Comparison of ENCODE assay signal across 20 mouse cellular contexts in genomic region chr5:140387236-140387635, GRCm38 (mm10). TPM values are rescaled to one million over a fixed set of nuclear protein-coding genes. Genes with fewer than 3 reads are reported as not detected.
DNase-seq lines count a peak whose midpoint lies in the region; ATAC-seq and TF ChIP-seq lines count a peak whose summit lies in the region.
"Had no signal": no experiment of that assay in that cellular context is flagged by ENCODE, and none has a peak within 500 bp of the region (broad histone marks: within the 10 kb centered on the region; RNA-seq: fewer than 3 reads in every experiment).

No protein-coding gene starts in this region.

- H3K27ac ChIP-seq in heart, embryonic 14.5 days (replicated peaks in 1 of 2; ENCODE audit: control insufficient read depth in 1 of 2, insufficient read depth in 1 of 2, low read depth in 2 of 2, low read length in 2 of 2): no peak overlapping the region
- no peak overlapping the region for H3K27ac ChIP-seq in limb, embryonic 12.5 days
- no peak overlapping the region for H3K27ac ChIP-seq in limb, embryonic 10.5 days
- H3K27ac ChIP-seq in bone marrow macrophage, adult 2 months (ENCODE audit: insufficient read depth, low read depth, low read length): no peak overlapping the region
- H3K27ac ChIP-seq in liver, postnatal 0 days (ENCODE audit: low read depth): no peak overlapping the region
- H3K27ac ChIP-seq in left cerebral cortex, adult 2 months: no peak overlapping the region
- H3K27ac ChIP-seq: heart, embryonic 15.5 days; neural tube, embryonic 12.5 days had no signal

- H3K9ac ChIP-seq in heart, embryonic 14.5 days (ENCODE audit: low read length): no peak overlapping the region
- no peak overlapping the region for H3K9ac ChIP-seq in limb, embryonic 12.5 days (replicated peaks)
- H3K9ac ChIP-seq in liver, postnatal 0 days (replicated peaks): 0 out of 2 replicates have a peak overlapping the region, but pooled peaks have one; percentile 11
- H3K9ac ChIP-seq: forebrain, postnatal 0 days; heart, embryonic 15.5 days; neural tube, embryonic 12.5 days had no signal

- no peak for TF ChIP-seq CTCF in bone marrow macrophage, adult 2 months (IDR thresholded peaks at IDR 0.05; ENCODE audit: low read depth, low read length)
- TF ChIP-seq CTCF in liver, postnatal 0 days (IDR thresholded peaks at IDR 0.05; ENCODE audit: low read depth): no peak
- TF ChIP-seq CTCF in left cerebral cortex, adult 2 months (IDR thresholded peaks at IDR 0.05): no peak

- no peak overlapping the region for H3K4me3 ChIP-seq in heart, embryonic 14.5 days (ENCODE audit: control insufficient read depth in 1 of 2, insufficient read depth in 1 of 2, low read depth in 1 of 2, low read length in 2 of 2)
- no peak overlapping the region for H3K4me3 ChIP-seq in limb, embryonic 12.5 days (replicated peaks)
- H3K4me3 ChIP-seq in limb, embryonic 10.5 days: no peak overlapping the region
- peak overlapping the region; percentile 91 for H3K4me3 ChIP-seq in bone marrow macrophage, adult 2 months (ENCODE audit: insufficient read depth, low read length)
- no peak overlapping the region for H3K4me3 ChIP-seq in liver, postnatal 0 days (ENCODE audit: low read depth, low read length)
- H3K4me3 ChIP-seq in left cerebral cortex, adult 2 months: no peak overlapping the region
- H3K4me3 ChIP-seq: neural tube, embryonic 12.5 days had no signal

- H3K4me1 ChIP-seq in heart, embryonic 14.5 days (ENCODE audit: control insufficient read depth in 2 of 2, insufficient read depth in 2 of 2, low read length in 2 of 2): peaks cover 7 to 27% of the 10 kb centered on the region in 2 experiments; a peak in 3 of 4 replicates
- peaks cover 27% of the 10 kb centered on the region for H3K4me1 ChIP-seq in limb, embryonic 12.5 days (replicated peaks)
- H3K4me1 ChIP-seq in limb, embryonic 10.5 days: peaks cover 41% of the 10 kb centered on the region
- H3K4me1 ChIP-seq in bone marrow macrophage, adult 2 months (ENCODE audit: control insufficient read depth, insufficient read depth, low read length): peaks cover 65% of the 10 kb centered on the region
- peaks cover 35% of the 10 kb centered on the region for H3K4me1 ChIP-seq in liver, postnatal 0 days (ENCODE audit: insufficient read depth)

- DNase-seq in heart, adult 8-10 months (ENCODE audit: low spot score): no peak
- no peak for DNase-seq in limb, embryonic 10.5 days (ENCODE audit: low spot score)
- DNase-seq in liver, postnatal 0 days: no peak
- no peak for DNase-seq in left cerebral cortex, adult 2 months (ENCODE audit: extremely low spot score in 1 of 2, low spot score in 2 of 2)
- no peak for DNase-seq in urinary bladder, adult 18-20 months (ENCODE audit: low spot score in 2 of 2)
- DNase-seq: cerebellum, postnatal 10 days; forebrain, postnatal 0 days; gastrocnemius, postnatal 25 days; layer of hippocampus, adult 9-11 months; lung, postnatal 10 days; thymus, postnatal 25 days had no signal

- peak overlapping the region; percentile 99; the same call in 1 of the 2 replicates for H3K4me2 ChIP-seq in heart, embryonic 14.5 days (ENCODE audit: low read length)
- 0 out of 2 replicates have a peak overlapping the region, but pooled peaks have one; percentile 96 for H3K4me2 ChIP-seq in limb, embryonic 12.5 days
- peak overlapping the region; percentile 84 for H3K4me2 ChIP-seq in liver, postnatal 0 days (ENCODE audit: low read depth, low read length)

- intact Hi-C loops in left cerebral cortex, adult 2 months (cut with DNase I): no loop called here

- no peaks in the 10 kb centered on the region for H3K27me3 ChIP-seq in heart, embryonic 14.5 days (ENCODE audit: control insufficient read depth, insufficient read depth, low read length)
- no peaks in the 10 kb centered on the region; the same call in 1 of the 2 replicates for H3K27me3 ChIP-seq in limb, embryonic 12.5 days
- 0 out of 2 replicates have a peak, but pooled peaks cover 3% of the 10 kb centered on the region for H3K27me3 ChIP-seq in limb, embryonic 10.5 days (ENCODE audit: low read depth, poor library complexity, severe bottlenecking)
- no peaks in the 10 kb centered on the region for H3K27me3 ChIP-seq in liver, postnatal 0 days (ENCODE audit: insufficient read depth, low read length)
- H3K27me3 ChIP-seq: heart, embryonic 15.5 days; neural tube, embryonic 12.5 days had no signal

- no peaks in the 10 kb centered on the region for H3K36me3 ChIP-seq in heart, embryonic 14.5 days (ENCODE audit: control insufficient read depth, insufficient read depth, low read length)
- no peaks in the 10 kb centered on the region for H3K36me3 ChIP-seq in limb, embryonic 12.5 days
- H3K36me3 ChIP-seq in limb, embryonic 10.5 days: no peaks in the 10 kb centered on the region
- H3K36me3 ChIP-seq in liver, postnatal 0 days (replicated peaks; ENCODE audit: insufficient read depth, low read length): no peaks in the 10 kb centered on the region
- H3K36me3 ChIP-seq: heart, embryonic 15.5 days; neural tube, embryonic 12.5 days had no signal

- ATAC-seq in heart, embryonic 14.5 days (ENCODE audit: insufficient number of reproducible peaks, insufficient read depth, low FRiP score, low read depth): no peak
- ATAC-seq in limb, embryonic 12.5 days (ENCODE audit: insufficient number of reproducible peaks, insufficient read depth, low FRiP score, low TSS enrichment, low read depth): no peak
- ATAC-seq in liver, postnatal 0 days: no peak
- ATAC-seq: forebrain, postnatal 0 days; hindbrain, embryonic 16.5 days had no signal

- H3K9me3 ChIP-seq in heart, embryonic 14.5 days (ENCODE audit: control insufficient read depth, low read length): no peaks in the 10 kb centered on the region
- H3K9me3 ChIP-seq in limb, embryonic 12.5 days: no peaks in the 10 kb centered on the region
- H3K9me3 ChIP-seq in limb, embryonic 10.5 days (replicated peaks): no peaks in the 10 kb centered on the region
- no peaks in the 10 kb centered on the region for H3K9me3 ChIP-seq in liver, postnatal 0 days (ENCODE audit: low read length)
- H3K9me3 ChIP-seq: heart, embryonic 15.5 days; neural tube, embryonic 12.5 days had no signal

- TF ChIP-seq POLR2A in bone marrow macrophage, adult 2 months (IDR thresholded peaks at IDR 0.05; ENCODE audit: borderline replicate concordance, low read depth, low read length): no peak

- no peak for TF ChIP-seq EP300 in liver, postnatal 0 days (IDR thresholded peaks at IDR 0.05; ENCODE audit: low read depth)

- WGBS in heart, embryonic 14.5 days: 91% methylated on average over 7 of the region's 7 CpGs
- 92% methylated on average over 7 of the region's 7 CpGs for WGBS in limb, embryonic 12.5 days
- 95% methylated on average over 7 of the region's 7 CpGs for WGBS in limb, embryonic 10.5 days
- WGBS in liver, postnatal 0 days (ENCODE audit: insufficient replicate concordance): 72% methylated on average over 7 of the region's 7 CpGs

RNA-seq across cellular contexts. Expression of gene Snx8, which starts 1.8 kb away (rescaled TPM):
- 8.9 and 9.9 TPM in 2 replicates for polyA plus RNA-seq in heart, embryonic 14.5 days (2014; fragmentation: Nextera tagmentation; extraction: Ambion mirVana)
- total RNA-seq in heart, adult 8-10 months (2022): 10 to 100 TPM; 17.1 to 18.4 (median 18.1) TPM
- 20.0 and 20.5 TPM in 2 replicates for polyA plus RNA-seq in limb, embryonic 12.5 days (2016; fragmentation: Nextera tagmentation; extraction: Ambion mirVana)
- 22.4 and 25.4 TPM in 2 replicates for polyA plus RNA-seq in limb, embryonic 10.5 days (2016; fragmentation: Nextera tagmentation; extraction: Ambion mirVana)
- 131 and 136 TPM in 2 replicates for polyA plus RNA-seq in bone marrow macrophage, adult 2 months (2012; ENCODE audit: insufficient read depth, insufficient read length, missing spikeins)
- polyA plus RNA-seq in liver, postnatal 0 days (2015; fragmentation: Nextera tagmentation; extraction: Ambion mirVana): 11.4 and 12.1 TPM in 2 replicates
- total RNA-seq in left cerebral cortex, adult 2 months (2021): 10 to 100 TPM; 10.9 to 12.7 TPM

RNA-seq across cellular contexts. Expression of gene Eif3b, which starts 31.9 kb away (rescaled TPM):
- polyA plus RNA-seq in heart, embryonic 14.5 days (2014; fragmentation: Nextera tagmentation; extraction: Ambion mirVana): 92.9 and 108 TPM in 2 replicates
- total RNA-seq in heart, adult 8-10 months (2022): 10 to 100 TPM; 93.0 to 97.3 (median 95.6) TPM
- 187 and 189 TPM in 2 replicates for polyA plus RNA-seq in limb, embryonic 12.5 days (2016; fragmentation: Nextera tagmentation; extraction: Ambion mirVana)
- 201 and 231 TPM in 2 replicates for polyA plus RNA-seq in limb, embryonic 10.5 days (2016; fragmentation: Nextera tagmentation; extraction: Ambion mirVana)
- polyA plus RNA-seq in bone marrow macrophage, adult 2 months (2012; ENCODE audit: insufficient read depth, insufficient read length, missing spikeins): 80.1 and 87.0 TPM in 2 replicates
- polyA plus RNA-seq in liver, postnatal 0 days (2015; fragmentation: Nextera tagmentation; extraction: Ambion mirVana): 35.5 and 38.7 TPM in 2 replicates
- 10 to 100 TPM; 91.5 to 92.9 TPM for total RNA-seq in left cerebral cortex, adult 2 months (2021)

RNA-seq across cellular contexts. Expression of gene Mrm2, which starts 55.5 kb away (rescaled TPM):
- polyA plus RNA-seq in heart, embryonic 14.5 days (2014; fragmentation: Nextera tagmentation; extraction: Ambion mirVana): 14.7 and 16.0 TPM in 2 replicates
- 10 to 100 TPM; 11.3 to 16.0 (median 14.6) TPM for total RNA-seq in heart, adult 8-10 months (2022)
- 21.7 and 25.2 TPM in 2 replicates for polyA plus RNA-seq in limb, embryonic 12.5 days (2016; fragmentation: Nextera tagmentation; extraction: Ambion mirVana)
- 22.2 and 24.1 TPM in 2 replicates for polyA plus RNA-seq in limb, embryonic 10.5 days (2016; fragmentation: Nextera tagmentation; extraction: Ambion mirVana)
- 6.5 and 8.6 TPM in 2 replicates for polyA plus RNA-seq in bone marrow macrophage, adult 2 months (2012; ENCODE audit: insufficient read depth, insufficient read length, missing spikeins)
- polyA plus RNA-seq in liver, postnatal 0 days (2015; fragmentation: Nextera tagmentation; extraction: Ambion mirVana): 7.2 and 8.1 TPM in 2 replicates
- 10 to 100 TPM in 1 of 2 experiments, 1 to 10 TPM in 1; 9.1 to 11.1 TPM for total RNA-seq in left cerebral cortex, adult 2 months (2021)

RNA-seq across cellular contexts. Expression of gene Gm4869, which starts 58.2 kb away (rescaled TPM):
- polyA plus RNA-seq in heart, embryonic 14.5 days (2014; fragmentation: Nextera tagmentation; extraction: Ambion mirVana): not detected in 2 replicates
- not detected for total RNA-seq in heart, adult 8-10 months (2022)
- polyA plus RNA-seq in limb, embryonic 12.5 days (2016; fragmentation: Nextera tagmentation; extraction: Ambion mirVana): not detected in 2 replicates
- not detected in 2 replicates for polyA plus RNA-seq in limb, embryonic 10.5 days (2016; fragmentation: Nextera tagmentation; extraction: Ambion mirVana)
- not detected in 2 replicates for polyA plus RNA-seq in bone marrow macrophage, adult 2 months (2012; ENCODE audit: insufficient read depth, insufficient read length, missing spikeins)
- polyA plus RNA-seq in liver, postnatal 0 days (2015; fragmentation: Nextera tagmentation; extraction: Ambion mirVana): not detected in 2 replicates
- total RNA-seq in left cerebral cortex, adult 2 months (2021): not detected
- total RNA-seq: gastrocnemius, postnatal 25 days; left cerebral cortex, postnatal 36 days had no signal
- polyA plus RNA-seq: forebrain, postnatal 0 days; heart, embryonic 15.5 days; hindbrain, embryonic 16.5 days; midbrain, embryonic 11.5 days; stomach, embryonic 14.5 days had no signal
